Mouse (Mus musculus) CH12.LX (cell line): ENCODE measurements at regions not wholly inside any gene's neighbourhood (a gene's known extent, or its start where the extent isn't known, plus 50 kb on each side); places are given as distances from the start of the nearest gene placed in this dataset.
"Not testable (repeated sequence)": the region's sequence is repeated elsewhere in the genome, so short reads cannot be mapped to it uniquely, and the experiment has no call there.

Source experiments
- DNase-seq: peaks from one replicate; pipeline ENCODE4 v3.0.0-alpha.2; 2013; ENCODE audit errors: extremely low read depth
- H3K27ac ChIP-seq: 2 replicates; pipeline ENCODE4 v1.5.1; 2012; ENCODE audit warnings: low read depth, mild to moderate bottlenecking, control low read depth, moderate library complexity; ENCODE audit not compliant: insufficient read depth
- H3K27me3 ChIP-seq: replicated peaks from 2 replicates; pipeline ENCODE3; 2012; ENCODE audit warnings: inconsistent platforms
- H3K36me3 ChIP-seq, 2 experiments: replicated peaks in 1 of 2; 2 replicates each; pipeline versions ENCODE3 to v1.6.1; 2012; ENCODE audit warnings: inconsistent platforms in 1 of 2, low read length in 1 of 2, mild to moderate bottlenecking in 1 of 2, mixed read lengths in 1 of 2, moderate library complexity in 1 of 2; ENCODE audit not compliant: control insufficient read depth in 1 of 2, insufficient read depth in 1 of 2
- H3K4me1 ChIP-seq, 2 experiments: 2 replicates each; pipeline ENCODE4 v1.6.1; 2012; ENCODE audit warnings: inconsistent platforms in 1 of 2, moderate library complexity in 1 of 2; ENCODE audit not compliant: insufficient read depth in 2 of 2, control insufficient read depth in 1 of 2
- H3K4me2 ChIP-seq: 2 replicates; pipeline ENCODE4 v1.6.1; 2012; ENCODE audit warnings: low read depth, mild to moderate bottlenecking, control low read depth; ENCODE audit not compliant: poor library complexity, insufficient read depth, severe bottlenecking
- H3K4me3 ChIP-seq, 3 experiments: fragments of 150-350 bp in 1 of 3; sonication (generic) in 1 of 3; replicated peaks in 1 of 3; 2 replicates each; pipeline versions ENCODE3 to v1.5.1; 2011 to 2012; ENCODE audit warnings: low read depth in 2 of 3, low read length in 2 of 3, mild to moderate bottlenecking in 2 of 3, moderate library complexity in 2 of 3, control low read depth in 1 of 3, improper control_type of control experiment in 1 of 3, inconsistent platforms in 1 of 3, mixed read lengths in 1 of 3; ENCODE audit not compliant: poor library complexity in 1 of 3
- H3K79me2 ChIP-seq: replicated peaks from 2 replicates; pipeline ENCODE4 v1.6.1; 2012; ENCODE audit warnings: mild to moderate bottlenecking, moderate library complexity; ENCODE audit not compliant: control insufficient read depth, poor library complexity, insufficient read depth, severe bottlenecking; ENCODE audit errors: extremely low read depth
- H3K9ac ChIP-seq: 2 replicates; pipeline ENCODE4 v1.6.1; 2012; ENCODE audit warnings: low read depth, mild to moderate bottlenecking, control low read depth, moderate library complexity; ENCODE audit not compliant: insufficient read depth
- H3K9me3 ChIP-seq: replicated peaks from 2 replicates; pipeline ENCODE3; 2012; ENCODE audit warnings: low read length, inconsistent platforms, mixed read lengths
- CHD1 ChIP-seq: IDR thresholded peaks from 2 replicates; pipeline ENCODE4 v1.6.1; 2012; ENCODE audit warnings: low read depth, low read length, improper control_type of control experiment, inconsistent platforms
- KAT2A ChIP-seq: IDR thresholded peaks from 2 replicates; pipeline ENCODE4 v1.6.1; 2012; ENCODE audit warnings: low read length, improper control_type of control experiment, inconsistent platforms; ENCODE audit not compliant: insufficient replicate concordance
- MAFK ChIP-seq: IDR thresholded peaks from 2 replicates; pipeline ENCODE4 v1.6.1; 2011; ENCODE audit warnings: low read length, improper control_type of control experiment; ENCODE audit not compliant: insufficient replicate concordance
- MAX ChIP-seq: IDR thresholded peaks from 2 replicates; pipeline ENCODE4 v1.6.1; 2011; ENCODE audit warnings: low read length, improper control_type of control experiment
- MYC ChIP-seq: IDR thresholded peaks from 2 replicates; pipeline ENCODE4 v1.6.1; 2011; ENCODE audit warnings: low read depth, mild to moderate bottlenecking, improper control_type of control experiment, low read length
- POLR2AphosphoS2 ChIP-seq: IDR thresholded peaks from 2 replicates; pipeline ENCODE4 v1.6.1; 2011; ENCODE audit warnings: low read depth, low read length, improper control_type of control experiment
- SIN3A ChIP-seq: IDR thresholded peaks from 2 replicates; pipeline ENCODE4 v1.6.1; 2012; ENCODE audit warnings: low read length, improper control_type of control experiment, inconsistent platforms
- UBTF ChIP-seq: IDR thresholded peaks from 2 replicates; pipeline ENCODE4 v1.6.1; 2012; ENCODE audit warnings: low read depth, mild to moderate bottlenecking, inconsistent platforms, low read length, improper control_type of control experiment, moderate library complexity
- USF1 ChIP-seq: IDR thresholded peaks from 2 replicates; pipeline ENCODE4 v1.6.1; 2014; ENCODE audit warnings: low read depth, mild to moderate bottlenecking, inconsistent platforms, low read length, improper control_type of control experiment
- USF2 ChIP-seq: conservative IDR thresholded peaks from 2 replicates; pipeline ENCODE4 v1.6.1; 2011; ENCODE audit warnings: low read depth, low read length, improper control_type of control experiment
- ZC3H11A ChIP-seq: IDR thresholded peaks from 2 replicates; pipeline ENCODE4 v1.6.1; 2012; ENCODE audit warnings: low read depth, mild to moderate bottlenecking, inconsistent platforms, low read length, improper control_type of control experiment
- dilution Hi-C: fragments of 300-500 bp; cut with MboI; formaldehyde crosslinking; loops from 2 replicates; pipeline ENCODE4 v1.14.3; 2020; ENCODE audit warnings: low sequenced_read_pairs; ENCODE audit not compliant: extremely low pct_unique_long_range_greater_than_20kb, extremely low pct_ligation_motif_present
- in situ Hi-C: fragments of 300-500 bp; cut with MboI; formaldehyde crosslinking; loops from 3 replicates; pipeline ENCODE4 v1.14.3; 2019; ENCODE audit warnings: low sequenced_read_pairs, low pct_ligation_motif_present, low pct_unique_long_range_greater_than_20kb, mixed read lengths

DNA sequence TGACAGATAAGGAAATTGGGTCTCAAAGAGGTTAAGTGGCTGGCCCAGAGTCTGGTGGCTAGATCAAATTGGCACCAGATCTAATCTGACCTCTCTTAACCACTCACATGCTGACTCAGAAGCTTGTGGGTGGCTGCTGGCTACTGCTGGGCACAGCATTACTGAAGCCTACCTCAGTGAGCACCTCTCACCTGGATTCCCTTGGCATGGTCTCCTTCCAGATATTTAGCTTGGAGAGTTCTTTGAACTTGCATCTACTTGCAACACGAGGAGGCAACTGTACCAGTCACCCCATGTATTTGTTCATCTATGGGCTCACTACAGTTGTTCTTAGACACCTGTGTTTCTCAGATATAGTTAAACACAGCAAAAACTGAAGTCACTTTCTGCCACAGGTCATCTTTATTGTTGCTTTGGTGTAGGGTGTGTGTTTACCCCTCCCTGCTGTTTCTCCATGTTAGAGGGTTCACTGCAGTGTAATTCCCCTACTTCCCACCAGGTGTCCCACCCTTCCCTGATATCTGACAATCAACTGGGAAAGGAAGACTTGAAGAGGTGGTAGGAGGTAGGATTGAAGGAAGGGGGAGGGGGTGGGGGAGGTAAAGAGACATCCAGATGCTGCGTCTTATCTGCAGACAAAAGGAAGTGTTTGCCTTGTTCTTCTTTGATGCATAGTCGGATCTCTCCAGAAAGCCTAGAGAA, 133.7 kb upstream of the Camk1g start (continued):
- TF ChIP-seq CHD1 = no peak
- no peak for TF ChIP-seq MYC
- TF ChIP-seq MAX = no peak
- no peak for TF ChIP-seq USF2
- TF ChIP-seq ZC3H11A = no peak

DNA sequence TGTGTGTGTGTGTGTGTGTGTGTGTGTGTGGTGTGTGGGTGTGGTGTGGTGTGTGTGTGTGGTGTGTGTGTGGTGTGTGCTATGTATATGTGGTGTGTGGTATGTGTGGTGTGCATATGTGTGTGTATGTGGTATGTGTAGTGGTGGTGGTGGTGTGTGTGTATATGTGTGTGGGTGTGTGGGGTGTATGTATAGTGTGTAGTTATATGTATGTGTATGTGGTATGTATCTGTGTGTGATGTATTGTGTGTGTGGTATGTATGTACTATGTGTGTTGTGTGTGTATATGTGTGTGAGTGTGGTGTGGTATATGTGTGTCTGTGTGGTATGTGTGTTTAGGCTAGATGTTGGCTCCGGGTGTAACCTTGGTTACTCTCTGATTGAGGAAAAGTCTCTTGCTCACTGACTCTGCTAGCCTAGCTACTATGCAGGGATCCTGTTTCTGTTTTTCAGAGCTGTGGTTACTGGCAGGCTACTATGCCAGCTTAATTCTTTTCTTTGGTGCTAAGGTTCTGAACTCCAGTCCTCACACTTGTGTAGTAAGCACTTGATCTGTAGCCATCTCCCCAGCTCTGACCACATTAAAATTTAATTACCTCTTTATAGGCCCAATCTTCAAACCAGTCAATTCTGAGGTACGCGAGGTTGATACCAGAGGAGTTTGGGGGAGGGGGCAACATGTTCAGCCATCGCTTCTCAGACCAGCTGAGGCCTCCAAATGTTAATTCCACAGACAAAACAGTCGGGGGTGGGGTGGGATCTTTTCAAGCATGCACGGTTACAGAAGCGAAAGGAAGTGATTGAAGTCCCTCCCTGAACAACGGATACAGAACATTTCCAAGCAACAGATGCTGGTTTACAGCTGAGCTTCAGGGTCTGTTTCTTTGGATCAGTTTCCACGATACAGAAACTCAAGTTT, 126.4 kb upstream of the Camk1g start:
- in situ Hi-C loops = no loop called here
- Histone ChIP-seq H3K4me1 (no peaks in the 10 kb centered on the region), H3K4me3 (no peak overlapping the region), H3K36me3 (no peaks in the 10 kb centered on the region), H3K27me3 (peaks cover 62% of the 10 kb centered on the region), H3K9me3 (no peaks in the 10 kb centered on the region), H3K9ac (no peak overlapping the region), H3K79me2 (no peaks in the 10 kb centered on the region), H3K4me2 (peak overlapping the region; percentile 15; the same call in 1 of the 2 replicates), H3K27ac (no peak overlapping the region)
- no peak for DNase-seq
- TF ChIP-seq SIN3A = no peak
- no peak for TF ChIP-seq KAT2A
- dilution Hi-C loops = no loop called here

GRCm38 (mm10) chr1:193488039-193488438, 117.9 kb upstream of the Camk1g start:
- in situ Hi-C loops = no loop called here
- Histone ChIP-seq H3K9me3 (no peaks in the 10 kb centered on the region), H3K9ac (no peak overlapping the region), H3K4me3 (no peak overlapping the region), H3K4me1 (no peaks in the 10 kb centered on the region), H3K27ac (no peak overlapping the region), H3K27me3 (peaks cover 57% of the 10 kb centered on the region), H3K36me3 (no peaks in the 10 kb centered on the region), H3K4me2 (no peak overlapping the region), H3K79me2 (no peaks in the 10 kb centered on the region)
- TF ChIP-seq UBTF = no peak
- TF ChIP-seq USF1 = no peak
- TF ChIP-seq MAFK = no peak
- TF ChIP-seq MAX = no peak
- TF ChIP-seq POLR2AphosphoS2 = no peak
- no peak for TF ChIP-seq KAT2A
- dilution Hi-C loops = no loop called here
- no peak for DNase-seq

- H3K9ac ChIP-seq, in situ Hi-C loops, H3K4me3 ChIP-seq, H3K27ac ChIP-seq, DNase-seq, H3K36me3 ChIP-seq, H3K4me2 ChIP-seq, H3K9me3 ChIP-seq, H3K79me2 ChIP-seq, H3K4me1 ChIP-seq, dilution Hi-C loops: not testable (repeated sequence)
- H3K27me3 ChIP-seq = peaks cover 64% of the 10 kb centered on the region
Observed at GRCm38 (mm10) chr1:193486668-193487067, 116.6 kb upstream of the Camk1g start.
